15 mouse cellular contexts compared by ENCODE assay signal in genomic region chr10:60062173-60062572, GRCm38 (mm10). TPM values are rescaled to one million over a fixed set of nuclear protein-coding genes. Genes with fewer than 3 reads are reported as not detected.
"Had no signal": no experiment of that assay in that cellular context is flagged by ENCODE, and none has a peak within 500 bp of the region (broad histone marks: within the 10 kb centered on the region; RNA-seq: fewer than 3 reads in every experiment).

No protein-coding gene starts in this region.

- H3K4me2 ChIP-seq: intestine, embryonic 15.5 days; liver, embryonic 13.5 days; lung, embryonic 15.5 days; midbrain, embryonic 11.5 days; neural tube, embryonic 13.5 days had no signal

- H3K9ac ChIP-seq: intestine, embryonic 15.5 days; liver, embryonic 13.5 days; liver, postnatal 0 days; lung, embryonic 15.5 days; neural tube, embryonic 13.5 days had no signal

- DNase-seq: liver; liver, embryonic 13.5 days; liver, postnatal 0 days; lung, postnatal 14 days; retina, postnatal 1 day; right cerebral cortex, postnatal 25 days; thymus, postnatal 36 days had no signal

- H3K9me3 ChIP-seq: intestine, embryonic 15.5 days; liver, embryonic 13.5 days had no signal

- ATAC-seq: intestine, embryonic 15.5 days; liver, postnatal 0 days; midbrain, embryonic 16.5 days had no signal

- H3K4me1 ChIP-seq: lung, embryonic 15.5 days; neural tube, embryonic 13.5 days had no signal

- H3K27ac ChIP-seq: intestine, embryonic 15.5 days; layer of hippocampus, adult 2 months; liver, embryonic 13.5 days; lung, embryonic 15.5 days; macrophage; neural tube, embryonic 13.5 days had no signal

- H3K4me3 ChIP-seq: intestine, embryonic 15.5 days; layer of hippocampus, adult 2 months; liver, embryonic 13.5 days; lung, embryonic 15.5 days; megakaryocyte, embryonic 14.5 days; neural tube, embryonic 13.5 days had no signal

- H3K27me3 ChIP-seq: intestine, embryonic 15.5 days; liver, embryonic 13.5 days; lung, embryonic 15.5 days; megakaryocyte, embryonic 14.5 days; neural tube, embryonic 13.5 days had no signal

RNA-seq across cellular contexts. Expression of gene Spock2, which starts 43.8 kb away (rescaled TPM):
- polyA plus RNA-seq: macrophage had no signal
